Mouse (Mus musculus) lung, embryonic 16.5 days (tissue): ENCODE measurements around the gene Gm37419. TPM values are rescaled to one million over a fixed set of nuclear protein-coding genes. Genes with fewer than 3 reads are reported as not detected.

ENCODE experiments used
- ATAC-seq: fragments of 200-750 bp; cut with Nextera tagmentation; 2 replicates; pipeline ENCODE4 v1.8.0; 2017; ENCODE audit warnings: low read depth, mild to moderate bottlenecking, moderate library complexity
- H3K27ac ChIP-seq: fragments of 300-500 bp; sonication (generic); 2 replicates; pipeline ENCODE4 v1.5.1; 2014; ENCODE audit warnings: mild to moderate bottlenecking, control low read depth, low read length
- H3K27me3 ChIP-seq: fragments of 300-500 bp; sonication (generic); 2 replicates; pipeline ENCODE4 v1.6.1; 2014; ENCODE audit warnings: low read depth, low read length, mixed read lengths; ENCODE audit not compliant: control insufficient read depth, insufficient read depth
- H3K36me3 ChIP-seq: fragments of 300-500 bp; sonication (generic); 2 replicates; pipeline ENCODE4 v1.6.1; 2014; ENCODE audit warnings: low read length; ENCODE audit not compliant: control insufficient read depth, insufficient read depth
- H3K4me1 ChIP-seq: fragments of 300-500 bp; sonication (generic); replicated peaks from 2 replicates; pipeline ENCODE4 v1.6.1; 2014; ENCODE audit warnings: low read length, mixed read lengths; ENCODE audit not compliant: control insufficient read depth, insufficient read depth
- H3K4me2 ChIP-seq: fragments of 300-500 bp; sonication (generic); 2 replicates; pipeline ENCODE4 v1.6.1; 2014; ENCODE audit warnings: low read depth, low read length, control low read depth
- H3K4me3 ChIP-seq: fragments of 300-500 bp; sonication (generic); 2 replicates; pipeline ENCODE4 v1.5.1; 2014; ENCODE audit warnings: mild to moderate bottlenecking, low read length, control low read depth
- H3K9ac ChIP-seq: fragments of 300-500 bp; sonication (generic); 2 replicates; pipeline ENCODE4 v1.6.1; 2014; ENCODE audit warnings: low read length, control low read depth
- H3K9me3 ChIP-seq: fragments of 300-500 bp; sonication (generic); 2 replicates; pipeline ENCODE4 v1.6.1; 2016; ENCODE audit warnings: low read length; ENCODE audit not compliant: control insufficient read depth
- WGBS: fragments of 180-500 bp; shearing (Covaris S2); extraction: QIAGEN DNeasy Blood & Tissue Kit; methylation state at CpG from one replicate; pipeline ENCODE4 v1.1.7; 2014; 5-methylcytosine and 5-hydroxymethylcytosine counted together
- polyA plus RNA-seq: library from polyadenylated mRNA; unstranded; fragments of >200 nt; fragmentation: Nextera tagmentation; extraction: Ambion mirVana; gene quantifications from 2 replicates; pipeline ENCODE4 v1.2.1, GENCODE M21; 2015

The Gm37419 gene
- polyA plus RNA-seq = not detected in 2 replicates

DNA sequence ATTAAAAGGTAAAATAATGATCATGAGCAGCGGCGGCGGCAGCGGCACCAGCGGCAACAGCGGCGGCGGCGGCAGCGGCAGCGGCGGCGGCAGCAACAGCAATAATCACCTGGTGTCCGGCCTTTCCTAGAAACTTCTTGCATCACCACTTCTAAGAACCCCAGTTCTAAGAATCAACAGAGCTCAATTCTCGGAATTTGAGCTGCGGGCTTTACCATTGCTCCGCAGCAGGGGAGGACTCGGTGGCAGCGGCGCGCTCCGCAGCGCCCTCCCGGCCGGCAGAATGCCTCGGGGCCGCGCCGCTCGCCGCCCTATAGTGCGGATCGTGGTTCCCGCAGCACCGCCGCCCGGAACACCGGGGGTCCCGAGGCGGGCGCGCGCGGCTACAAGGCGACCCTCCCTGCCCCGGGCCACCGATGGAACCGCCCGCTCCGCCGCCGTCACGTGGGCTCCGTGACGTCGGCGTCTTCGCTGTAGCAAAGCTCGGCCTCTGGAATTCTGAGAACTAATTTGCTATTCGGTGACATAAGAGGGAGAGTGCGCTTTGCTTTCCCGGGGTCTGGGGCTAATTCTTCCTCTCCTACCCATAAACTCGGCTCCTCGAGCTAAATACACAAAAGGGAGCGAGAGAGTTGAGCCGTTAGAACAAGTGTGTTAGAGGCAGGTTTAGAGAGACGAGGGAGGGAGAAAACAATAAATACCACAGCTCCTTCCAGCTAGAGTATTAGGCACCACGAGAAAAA is at the start of gene Gm37419, which contains the start of gene Bcl6:
Gm37419 (plus strand) TSS at position 17 of the 743 bp plus-strand sequence.
Bcl6 (minus strand) TSS at position 387 of the 743 bp plus-strand sequence.
- peak within 1 kb of the TSS; percentile 88 for H3K9ac ChIP-seq
- 0% methylated on average over 68 of the region's 68 CpGs for WGBS
- peak; percentile 78 for ATAC-seq
- peak within 1 kb of the TSS; percentile 98 for H3K27ac ChIP-seq
- peaks cover 29% of the 10 kb centered on the region for H3K4me1 ChIP-seq
- no peaks in the 10 kb centered on the region for H3K9me3 ChIP-seq
- H3K27me3 ChIP-seq = no peaks in the 10 kb centered on the region
- H3K4me3 ChIP-seq = peak within 1 kb of the TSS; percentile 84
- H3K36me3 ChIP-seq = no peaks in the 10 kb centered on the region; the same call in 1 of the 2 replicates
- H3K4me2 ChIP-seq = peak within 1 kb of the TSS; percentile 96

DNA sequence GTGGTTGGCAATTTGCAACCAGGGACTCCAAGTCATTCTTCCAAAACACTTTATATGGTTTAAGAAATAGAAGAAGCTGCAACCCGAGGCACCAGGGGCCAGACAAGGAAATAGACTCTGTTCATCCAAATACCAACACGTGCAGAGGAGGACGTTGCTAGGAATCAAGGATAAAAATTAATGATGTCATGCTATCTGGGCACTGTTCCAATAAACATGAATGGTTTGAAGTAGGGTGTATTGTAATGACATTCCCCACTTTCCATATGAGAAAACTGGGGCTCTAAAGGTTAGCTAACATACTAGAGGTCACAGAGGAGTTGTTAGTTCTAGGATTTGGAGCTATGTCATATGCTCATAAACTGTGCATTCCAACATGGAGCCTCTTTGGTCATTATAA is 43.5 kb upstream of the Gm37419 start:
- Histone ChIP-seq H3K36me3 (no peaks in the 10 kb centered on the region), H3K9me3 (no peaks in the 10 kb centered on the region), H3K27me3 (no peaks in the 10 kb centered on the region), H3K4me3 (no peak overlapping the region), H3K27ac (no peak overlapping the region), H3K4me2 (no peak overlapping the region), H3K4me1 (no peaks in the 10 kb centered on the region), H3K9ac (no peak overlapping the region)
- WGBS = 12% methylated on average over 3 of the region's 3 CpGs
- no peak for ATAC-seq

GRCm38 (mm10) chr16:23947654-23948053 is 40.6 kb upstream of the Gm37419 start:
- no peak for ATAC-seq
- WGBS = 84% methylated on average over 6 of the region's 6 CpGs
- H3K4me3 ChIP-seq = no peak overlapping the region
- no peaks in the 10 kb centered on the region for H3K27me3 ChIP-seq
- H3K4me1 ChIP-seq = no peaks in the 10 kb centered on the region
- H3K4me2 ChIP-seq = no peak overlapping the region
- H3K27ac ChIP-seq = no peak overlapping the region
- no peaks in the 10 kb centered on the region for H3K9me3 ChIP-seq
- H3K36me3 ChIP-seq = no peaks in the 10 kb centered on the region
- no peak overlapping the region for H3K9ac ChIP-seq

GRCm38 (mm10) chr16:23952101-23952727 is 36.1 kb upstream of the Gm37419 start:
- WGBS = 64% methylated on average over 4 of the region's 4 CpGs

DNA sequence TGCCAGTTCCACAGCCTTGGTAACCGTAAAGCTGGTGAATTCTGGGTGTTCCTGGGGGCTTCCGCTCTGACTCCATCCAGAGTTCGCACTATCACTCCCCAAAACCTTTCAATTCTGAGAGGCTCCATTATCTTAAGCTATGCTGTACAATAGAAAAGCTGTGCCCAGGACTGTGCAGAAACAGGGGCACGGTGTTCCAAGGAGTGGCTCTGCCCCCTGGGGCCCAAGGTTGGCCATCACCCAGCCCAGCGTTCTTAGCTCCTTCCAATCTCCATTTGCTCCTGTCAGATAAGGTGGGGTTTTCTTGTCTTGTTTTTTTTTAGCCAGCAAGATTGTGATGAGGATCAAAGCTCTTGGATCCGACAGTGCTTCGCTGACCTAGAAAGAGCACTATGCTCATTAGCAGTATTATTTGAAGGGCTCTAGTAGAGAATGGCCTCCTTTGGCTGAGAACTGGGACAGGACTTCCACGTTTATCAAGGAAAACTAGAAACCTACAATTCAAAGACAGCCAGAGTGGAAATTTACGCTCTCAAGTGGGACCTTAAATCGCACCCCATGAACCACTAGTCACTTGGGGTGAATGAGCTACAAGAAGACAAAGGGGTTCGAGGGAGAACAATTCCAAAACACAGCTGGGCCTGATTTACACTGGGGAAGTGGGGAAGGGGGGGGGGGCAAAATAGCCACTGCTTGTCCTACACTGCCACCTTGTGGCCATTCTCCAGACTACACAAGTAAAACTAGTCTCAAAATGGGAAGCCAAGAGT is 34.9 kb upstream of the Gm37419 start:
- ATAC-seq = peak; percentile 43; the same call in 1 of the 2 replicates
- no peak overlapping the region for H3K27ac ChIP-seq
- no peaks in the 10 kb centered on the region for H3K36me3 ChIP-seq
- no peak overlapping the region for H3K4me2 ChIP-seq
- no peaks in the 10 kb centered on the region for H3K4me1 ChIP-seq
- H3K9me3 ChIP-seq = no peaks in the 10 kb centered on the region
- no peak overlapping the region for H3K4me3 ChIP-seq
- WGBS = 50% methylated on average over 11 of the region's 11 CpGs
- H3K27me3 ChIP-seq = no peaks in the 10 kb centered on the region
- no peak overlapping the region for H3K9ac ChIP-seq

More at GRCm38 (mm10) chr16:23952101-23952727, 36.1 kb upstream of the Gm37419 start:
- H3K9ac ChIP-seq = no peak overlapping the region
- H3K9me3 ChIP-seq = no peaks in the 10 kb centered on the region
- no peak overlapping the region for H3K4me3 ChIP-seq
- no peak for ATAC-seq
- no peaks in the 10 kb centered on the region for H3K36me3 ChIP-seq
- H3K4me2 ChIP-seq = no peak overlapping the region
- no peaks in the 10 kb centered on the region for H3K27me3 ChIP-seq
- no peak overlapping the region for H3K27ac ChIP-seq
- H3K4me1 ChIP-seq = no peaks in the 10 kb centered on the region

GRCm38 (mm10) chr16:23953959-23954260 is 34.4 kb upstream of the Gm37419 start:
- Histone ChIP-seq H3K36me3 (no peaks in the 10 kb centered on the region), H3K27me3 (no peaks in the 10 kb centered on the region), H3K4me3 (no peak overlapping the region), H3K27ac (no peak overlapping the region), H3K9ac (no peak overlapping the region), H3K4me2 (no peak overlapping the region), H3K4me1 (no peaks in the 10 kb centered on the region), H3K9me3 (no peaks in the 10 kb centered on the region)
- 3% methylated on average over 1 of the region's 1 CpGs for WGBS
- no peak for ATAC-seq

DNA sequence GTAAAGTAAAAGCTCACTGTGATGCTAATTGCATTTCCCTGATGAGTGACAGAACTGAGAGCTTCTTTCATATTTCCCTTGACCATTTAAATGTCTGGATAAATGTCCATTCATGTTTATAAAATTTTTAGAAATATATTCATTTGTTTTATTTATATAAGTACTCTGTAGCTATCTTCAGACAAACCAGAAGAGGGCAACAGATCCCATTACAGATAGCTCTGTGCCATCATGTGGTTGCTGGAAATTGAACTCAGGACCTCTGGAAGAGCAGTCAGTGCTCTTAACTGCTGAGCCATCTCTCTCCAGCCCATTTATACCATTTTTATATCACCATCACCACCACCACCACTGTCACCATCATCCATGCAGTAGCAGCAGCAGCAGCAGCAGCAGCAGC is 29.3 kb upstream of the Gm37419 start:
- no peak for ATAC-seq
- Histone ChIP-seq H3K9me3 (no peaks in the 10 kb centered on the region), H3K4me1 (no peaks in the 10 kb centered on the region), H3K27ac (no peak overlapping the region), H3K4me2 (no peak overlapping the region), H3K4me3 (no peak overlapping the region), H3K27me3 (no peaks in the 10 kb centered on the region), H3K9ac (no peak overlapping the region), H3K36me3 (no peaks in the 10 kb centered on the region)

GRCm38 (mm10) chr16:23962401-23962800 is 25.9 kb upstream of the Gm37419 start:
- no peak overlapping the region for H3K9ac ChIP-seq
- 67% methylated on average over 2 of the region's 2 CpGs for WGBS
- H3K36me3 ChIP-seq = peaks cover 1% of the 10 kb centered on the region; the same call in 1 of the 2 replicates
- H3K4me3 ChIP-seq = no peak overlapping the region
- H3K4me1 ChIP-seq = no peaks in the 10 kb centered on the region
- ATAC-seq = no peak
- H3K4me2 ChIP-seq = no peak overlapping the region
- H3K27ac ChIP-seq = no peak overlapping the region
- no peaks in the 10 kb centered on the region for H3K27me3 ChIP-seq
- H3K9me3 ChIP-seq = no peaks in the 10 kb centered on the region
